Mouse (Mus musculus): ENCODE measurements around the gene S100a16. TPM values are rescaled to one million over a fixed set of nuclear protein-coding genes. Genes with fewer than 3 reads are reported as not detected.

S100a16 gene
- polyA plus RNA-seq, 1 experiment from 2014 or later = 61.6 TPM

GRCm38 (mm10) chr3:90495850-90496525 lies 41.1 kb upstream of the S100a16 start:
- H3K9me3 ChIP-seq (ENCODE audit: control insufficient read depth) = no peaks in the 10 kb centered on the region
- ATAC-seq = no peak
- 90% methylated on average over 7 of the region's 7 CpGs for WGBS

DNA sequence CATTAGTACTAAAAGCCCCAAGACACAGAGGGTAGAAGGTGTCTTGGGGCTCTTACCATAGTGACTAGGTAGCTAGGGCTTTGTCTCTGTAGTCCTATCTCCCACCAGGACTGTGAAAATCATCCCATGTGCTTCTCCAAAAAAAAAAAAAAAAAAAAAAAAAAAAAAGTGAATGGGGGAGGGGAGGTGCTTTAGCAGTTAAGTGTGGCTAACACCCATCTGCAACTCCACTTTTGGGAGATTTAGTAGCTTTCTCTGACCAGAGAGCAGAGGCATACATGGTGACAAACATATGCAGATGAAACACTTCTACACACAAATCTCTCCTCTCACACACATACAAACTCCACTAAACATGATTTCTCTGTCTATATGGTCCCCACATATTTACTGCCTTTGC lies 39.5 kb upstream of the S100a16 start:
- ATAC-seq = no peak
- no peaks in the 10 kb centered on the region for H3K4me1 ChIP-seq (replicated peaks; ENCODE audit: control insufficient read depth, insufficient read depth, low read length)

More at GRCm38 (mm10) chr3:90495850-90496525, 41.1 kb upstream of the S100a16 start:
- Histone ChIP-seq H3K4me1 (replicated peaks; ENCODE audit: control insufficient read depth, insufficient read depth, low read length) (no peaks in the 10 kb centered on the region), H3K36me3 (ENCODE audit: control insufficient read depth, insufficient read depth) (peaks cover 45% of the 10 kb centered on the region), H3K27me3 (replicated peaks; ENCODE audit: control insufficient read depth, insufficient read depth, low read length) (no peaks in the 10 kb centered on the region), H3K9ac (ENCODE audit: low read depth, low read length) (no peak overlapping the region), H3K4me2 (replicated peaks; ENCODE audit: low read depth) (no peak overlapping the region), H3K4me3 (ENCODE audit: low read depth, low read length) (no peak overlapping the region), H3K27ac (ENCODE audit: low read depth, low read length) (no peak overlapping the region)
- TF ChIP-seq CTCF (IDR thresholded peaks at IDR 0.05; ENCODE audit: low read depth) = no peak

GRCm38 (mm10) chr3:90503444-90503843 lies 33.6 kb upstream of the S100a16 start:
- TF ChIP-seq CTCF (IDR thresholded peaks at IDR 0.05; ENCODE audit: low read depth) = no peak
- WGBS = 53% methylated on average over 4 of the region's 4 CpGs
- Histone ChIP-seq H3K9ac (ENCODE audit: low read depth, low read length) (no peak overlapping the region), H3K4me3 (ENCODE audit: low read depth, low read length) (no peak overlapping the region), H3K9me3 (ENCODE audit: control insufficient read depth) (no peaks in the 10 kb centered on the region), H3K27me3 (replicated peaks; ENCODE audit: control insufficient read depth, insufficient read depth, low read length) (no peaks in the 10 kb centered on the region), H3K36me3 (ENCODE audit: control insufficient read depth, insufficient read depth) (peaks cover 70% of the 10 kb centered on the region), H3K4me1 (replicated peaks; ENCODE audit: control insufficient read depth, insufficient read depth, low read length) (peaks cover 5% of the 10 kb centered on the region; the same call in 1 of the 2 replicates), H3K27ac (ENCODE audit: low read depth, low read length) (no peak overlapping the region), H3K4me2 (replicated peaks; ENCODE audit: low read depth) (no peak overlapping the region)
- no peak for ATAC-seq

More for the DNA sequence above, 39.5 kb upstream of the S100a16 start:
- no peaks in the 10 kb centered on the region for H3K9me3 ChIP-seq (ENCODE audit: control insufficient read depth)
- H3K4me2 ChIP-seq (replicated peaks; ENCODE audit: low read depth) = no peak overlapping the region
- H3K9ac ChIP-seq (ENCODE audit: low read depth, low read length) = no peak overlapping the region
- no peak overlapping the region for H3K4me3 ChIP-seq (ENCODE audit: low read depth, low read length)
- H3K36me3 ChIP-seq (ENCODE audit: control insufficient read depth, insufficient read depth) = peaks cover 61% of the 10 kb centered on the region
- no peaks in the 10 kb centered on the region for H3K27me3 ChIP-seq (replicated peaks; ENCODE audit: control insufficient read depth, insufficient read depth, low read length)
- H3K27ac ChIP-seq (ENCODE audit: low read depth, low read length) = no peak overlapping the region
- TF ChIP-seq CTCF (IDR thresholded peaks at IDR 0.05; ENCODE audit: low read depth) = no peak

- H3K36me3 ChIP-seq (ENCODE audit: control insufficient read depth, insufficient read depth) = peaks cover 55% of the 10 kb centered on the region
- H3K27me3 ChIP-seq (replicated peaks; ENCODE audit: control insufficient read depth, insufficient read depth, low read length) = no peaks in the 10 kb centered on the region
- no peaks in the 10 kb centered on the region for H3K9me3 ChIP-seq (ENCODE audit: control insufficient read depth)
- H3K4me3 ChIP-seq (ENCODE audit: low read depth, low read length) = no peak overlapping the region
- no peak overlapping the region for H3K27ac ChIP-seq (ENCODE audit: low read depth, low read length)
- peaks cover 5% of the 10 kb centered on the region; the same call in 1 of the 2 replicates for H3K4me1 ChIP-seq (replicated peaks; ENCODE audit: control insufficient read depth, insufficient read depth, low read length)
- H3K4me2 ChIP-seq (replicated peaks; ENCODE audit: low read depth) = no peak overlapping the region
- WGBS = 92% methylated on average over 5 of the region's 5 CpGs
- TF ChIP-seq CTCF (IDR thresholded peaks at IDR 0.05; ENCODE audit: low read depth) = no peak
- H3K9ac ChIP-seq (ENCODE audit: low read depth, low read length) = no peak overlapping the region
- ATAC-seq = no peak
Measured at GRCm38 (mm10) chr3:90505216-90505615, 31.8 kb upstream of the S100a16 start.

GRCm38 (mm10) chr3:90506362-90506761 lies 30.7 kb upstream of the S100a16 start:
- peaks cover 46% of the 10 kb centered on the region for H3K36me3 ChIP-seq (ENCODE audit: control insufficient read depth, insufficient read depth)
- no peaks in the 10 kb centered on the region for H3K9me3 ChIP-seq (ENCODE audit: control insufficient read depth)
- 65% methylated on average over 3 of the region's 3 CpGs for WGBS
- H3K9ac ChIP-seq (ENCODE audit: low read depth, low read length) = no peak overlapping the region
- no peak overlapping the region for H3K4me3 ChIP-seq (ENCODE audit: low read depth, low read length)
- H3K4me1 ChIP-seq (replicated peaks; ENCODE audit: control insufficient read depth, insufficient read depth, low read length) = peaks cover 5% of the 10 kb centered on the region; the same call in 1 of the 2 replicates
- H3K27me3 ChIP-seq (replicated peaks; ENCODE audit: control insufficient read depth, insufficient read depth, low read length) = no peaks in the 10 kb centered on the region
- ATAC-seq = no peak
- TF ChIP-seq CTCF (IDR thresholded peaks at IDR 0.05; ENCODE audit: low read depth) = no peak
- H3K4me2 ChIP-seq (replicated peaks; ENCODE audit: low read depth) = no peak overlapping the region
- no peak overlapping the region for H3K27ac ChIP-seq (ENCODE audit: low read depth, low read length)

DNA sequence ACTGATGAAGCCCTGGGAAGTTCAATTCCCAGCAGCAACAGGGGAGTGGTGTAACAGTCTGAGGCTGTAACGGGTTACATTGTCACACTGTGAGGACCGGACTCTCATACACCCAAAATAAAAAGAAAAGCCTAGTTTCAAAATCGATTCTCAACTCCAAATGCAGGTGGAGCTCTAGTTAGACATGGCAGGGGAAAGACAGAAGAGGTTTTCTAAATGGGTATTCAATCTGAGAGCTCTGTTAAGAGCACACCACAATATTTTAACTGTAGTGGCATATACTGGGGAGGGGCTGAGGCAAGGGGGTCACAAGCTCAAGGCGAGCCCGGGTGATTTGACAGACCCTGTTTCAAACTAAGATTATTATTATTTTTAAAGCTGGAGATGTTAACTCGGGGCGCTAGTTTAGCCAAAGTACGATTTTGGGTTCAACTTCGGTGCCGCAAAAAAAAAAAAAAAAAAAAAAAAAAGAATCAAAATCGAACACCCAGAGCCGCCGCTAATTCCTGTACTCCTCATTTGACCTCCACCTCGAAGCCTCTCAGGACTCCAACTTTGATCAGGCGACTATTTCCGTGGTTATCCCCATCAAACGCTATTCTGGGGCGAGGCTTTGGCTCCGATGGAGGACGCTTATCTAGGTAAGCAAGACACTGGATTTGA lies 28.6 kb upstream of the S100a16 start:
- Histone ChIP-seq H3K4me1 (replicated peaks; ENCODE audit: control insufficient read depth, insufficient read depth, low read length) (peaks cover 5% of the 10 kb centered on the region; the same call in 1 of the 2 replicates), H3K27ac (ENCODE audit: low read depth, low read length) (peak overlapping the region; percentile 95), H3K4me3 (ENCODE audit: low read depth, low read length) (peak overlapping the region; percentile 94), H3K4me2 (replicated peaks; ENCODE audit: low read depth) (peak overlapping the region; percentile 78), H3K9me3 (ENCODE audit: control insufficient read depth) (no peaks in the 10 kb centered on the region), H3K27me3 (replicated peaks; ENCODE audit: control insufficient read depth, insufficient read depth, low read length) (no peaks in the 10 kb centered on the region), H3K36me3 (ENCODE audit: control insufficient read depth, insufficient read depth) (peaks cover 26% of the 10 kb centered on the region), H3K9ac (ENCODE audit: low read depth, low read length) (peak overlapping the region; percentile 99)
- TF ChIP-seq CTCF (IDR thresholded peaks at IDR 0.05; ENCODE audit: low read depth) = 0 out of 2 replicates have a peak, but pooled peaks have one; percentile 23
- 1% methylated on average over 20 of the region's 20 CpGs for WGBS
- no peak for ATAC-seq

Measured in intestine, postnatal 0 days (tissue).